In genomic region chr7:79558698-79559097, GRCm38 (mm10) we compare ENCODE assay signal across 19 mouse cellular contexts. TPM values are rescaled to one million over a fixed set of nuclear protein-coding genes. Genes with fewer than 3 reads are reported as not detected.
DNase-seq lines count a peak whose midpoint lies in the region; ATAC-seq and TF ChIP-seq lines count a peak whose summit lies in the region.
"Had no signal": no experiment of that assay in that cellular context is flagged by ENCODE, and none has a peak within 500 bp of the region (broad histone marks: within the 10 kb centered on the region; RNA-seq: fewer than 3 reads in every experiment).

No protein-coding gene starts in this region.

- H3K27me3 ChIP-seq in intestine, postnatal 0 days (replicated peaks; ENCODE audit: control insufficient read depth, insufficient read depth, low read length) = peaks cover 50% of the 10 kb centered on the region
- H3K27me3 ChIP-seq in intestine, embryonic 15.5 days (replicated peaks) = peaks cover 67% of the 10 kb centered on the region
- peaks cover 50% of the 10 kb centered on the region for H3K27me3 ChIP-seq in Patski
- H3K27me3 ChIP-seq in forebrain, embryonic 15.5 days = 0 out of 2 replicates have a peak, but pooled peaks cover 3% of the 10 kb centered on the region

- no peaks in the 10 kb centered on the region for H3K9me3 ChIP-seq in intestine, postnatal 0 days (ENCODE audit: control insufficient read depth)
- H3K9me3 ChIP-seq in intestine, embryonic 15.5 days = no peaks in the 10 kb centered on the region
- H3K9me3 ChIP-seq in forebrain, embryonic 15.5 days = no peaks in the 10 kb centered on the region
- H3K9me3 ChIP-seq: embryonic facial prominence, embryonic 10.5 days; limb, embryonic 15.5 days; neural tube, embryonic 12.5 days had no signal

- H3K27ac ChIP-seq in intestine, postnatal 0 days (ENCODE audit: low read depth, low read length) = no peak overlapping the region
- no peak overlapping the region for H3K27ac ChIP-seq in intestine, embryonic 15.5 days
- H3K27ac ChIP-seq in forebrain, embryonic 15.5 days (replicated peaks) = peak overlapping the region; percentile 34; the same call in 1 of the 2 replicates
- H3K27ac ChIP-seq: embryonic facial prominence, embryonic 10.5 days; hindbrain, embryonic 14.5 days; limb, embryonic 15.5 days; neural tube, embryonic 12.5 days had no signal

- in situ Hi-C loops in Patski (cut with MboI; ENCODE audit: low pct_unique_long_range_greater_than_20kb) = no loop called here

- CTCF ChIA-PET in Patski (lab: Charles Lee) = interaction anchor here (1.4 to 1.5 kb wide), 2 partner anchors 18 to 36 kb away, joined by 4 read pairs; no protein-coding TSS in a partner anchor

- no peak overlapping the region for H3K4me3 ChIP-seq in intestine, postnatal 0 days (ENCODE audit: low read depth, low read length)
- H3K4me3 ChIP-seq in intestine, embryonic 15.5 days (replicated peaks) = no peak overlapping the region
- H3K4me3 ChIP-seq in forebrain, embryonic 15.5 days = no peak overlapping the region
- H3K4me3 ChIP-seq: embryonic facial prominence, embryonic 10.5 days; erythroblast, embryonic 14.5 days; limb, embryonic 15.5 days; neural tube, embryonic 12.5 days had no signal

- POLR2A ChIA-PET in Patski (lab: Charles Lee) = no interaction called here

- no peak overlapping the region for H3K4me2 ChIP-seq in intestine, postnatal 0 days (replicated peaks; ENCODE audit: low read depth)
- no peak overlapping the region for H3K4me2 ChIP-seq in intestine, embryonic 15.5 days (replicated peaks)
- H3K4me2 ChIP-seq in forebrain, embryonic 15.5 days (replicated peaks) = no peak overlapping the region
- H3K4me2 ChIP-seq: hindbrain, embryonic 14.5 days; limb, embryonic 15.5 days; neural tube, embryonic 12.5 days had no signal

- ATAC-seq in intestine, postnatal 0 days = no peak
- no peak for ATAC-seq in intestine, embryonic 15.5 days
- ATAC-seq in Patski = no peak
- no peak for ATAC-seq in forebrain, embryonic 15.5 days (replicated peaks)

- DNase-seq in 416B (ENCODE audit: low read depth) = peak; percentile 49
- no peak for DNase-seq in Patski (ENCODE audit: low read depth, low spot score)
- no peak for DNase-seq in B cell, adult 2 months
- DNase-seq in adrenal gland, postnatal 36 days = no peak
- DNase-seq: adrenal gland, adult 2 months; cerebellum, postnatal 25 days; kidney, adult 9 months; lung, adult 2 months; thymus, adult 18-20 months had no signal

- 81% methylated on average over 1 of the region's 1 CpGs for WGBS in intestine, postnatal 0 days
- 81% methylated on average over 1 of the region's 1 CpGs for WGBS in intestine, embryonic 15.5 days
- WGBS in forebrain, embryonic 15.5 days = 63% methylated on average over 1 of the region's 1 CpGs

- H3K36me3 ChIP-seq in intestine, postnatal 0 days (ENCODE audit: control insufficient read depth, insufficient read depth) = no peaks in the 10 kb centered on the region
- H3K36me3 ChIP-seq in intestine, embryonic 15.5 days = no peaks in the 10 kb centered on the region
- 0 out of 2 replicates have a peak, but pooled peaks cover 5% of the 10 kb centered on the region for H3K36me3 ChIP-seq in forebrain, embryonic 15.5 days
- H3K36me3 ChIP-seq: embryonic facial prominence, embryonic 10.5 days; limb, embryonic 15.5 days; neural tube, embryonic 12.5 days had no signal

- H3K4me1 ChIP-seq in intestine, postnatal 0 days (replicated peaks; ENCODE audit: control insufficient read depth, insufficient read depth, low read length) = no peaks in the 10 kb centered on the region
- H3K4me1 ChIP-seq in intestine, embryonic 15.5 days (replicated peaks) = no peaks in the 10 kb centered on the region
- H3K4me1 ChIP-seq in forebrain, embryonic 15.5 days = peaks cover 22% of the 10 kb centered on the region
- H3K4me1 ChIP-seq: limb, embryonic 15.5 days had no signal

- no peak overlapping the region for H3K9ac ChIP-seq in intestine, postnatal 0 days (ENCODE audit: low read depth, low read length)
- no peak overlapping the region for H3K9ac ChIP-seq in intestine, embryonic 15.5 days
- no peak overlapping the region for H3K9ac ChIP-seq in forebrain, embryonic 15.5 days (replicated peaks)
- H3K9ac ChIP-seq: hindbrain, embryonic 14.5 days; limb, embryonic 15.5 days; neural tube, embryonic 12.5 days had no signal

- peak; percentile 38 for TF ChIP-seq CTCF in intestine, postnatal 0 days (IDR thresholded peaks at IDR 0.05; ENCODE audit: low read depth)
- TF ChIP-seq CTCF in Patski (IDR thresholded peaks at IDR 0.05) = peak; percentile 40

RNA-seq across cellular contexts. Expression of gene Rhcg, which starts 58.8 kb away (rescaled TPM):
- polyA plus RNA-seq in intestine, postnatal 0 days (2015; fragmentation: Nextera tagmentation; extraction: Ambion mirVana) = not detected in 2 replicates
- polyA plus RNA-seq in intestine, embryonic 15.5 days (2015; fragmentation: Nextera tagmentation; extraction: Ambion mirVana) = 0.34 TPM in 1 of 2 replicates, not detected in the other
- 0.04 TPM for polyA plus RNA-seq in Patski (2021)
- 1.8 and 3.9 TPM in 2 replicates for polyA plus RNA-seq in forebrain, embryonic 15.5 days (2015; fragmentation: Nextera tagmentation; extraction: Ambion mirVana)
- 10 to 100 TPM; 16.5 to 56.2 TPM for total RNA-seq in adrenal gland, postnatal 36 days (2021)
- total RNA-seq: gastrocnemius, adult 18-20 months had no signal
- polyA plus RNA-seq: limb, embryonic 15.5 days; lung, adult 2 months; urinary bladder, adult 2 months had no signal
